Mouse (Mus musculus) CD8-positive naive resting alpha-beta T cell, adult 2 months (primary cell): Measurements from ENCODE around the gene Vmn1r129.
"Not testable (repeated sequence)": the region's sequence is repeated elsewhere in the genome, so short reads cannot be mapped to it uniquely, and the experiment has no call there.

Experiments used
- DNase-seq, 2 experiments: peaks; one replicate each; pipeline ENCODE4 v3.0.0; 2022; ENCODE audit warnings: low read depth in 2 of 2, low spot score in 2 of 2

Gene Vmn1r129

DNA sequence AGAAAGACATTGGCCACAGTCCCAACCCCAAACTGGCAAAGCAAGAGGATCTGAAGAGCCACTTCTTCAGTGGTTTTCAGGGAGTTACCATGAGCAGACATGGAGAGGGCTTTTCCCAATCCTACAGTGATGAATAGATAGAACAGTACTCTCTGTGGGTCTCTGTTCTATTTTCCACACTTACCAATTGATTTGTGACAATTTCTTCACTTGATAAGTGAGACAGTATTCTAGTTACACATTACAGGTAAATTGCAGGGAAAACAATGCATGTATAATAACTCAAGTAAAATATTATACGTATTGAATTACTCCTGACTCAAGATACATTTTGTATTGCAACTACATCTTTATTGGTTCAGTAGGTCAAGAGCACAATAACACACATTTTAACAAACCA lies at the start of gene Vmn1r129:
TSS of gene Vmn1r129 (minus strand) at position 101 of the 400 bp plus-strand sequence.
- DNase-seq = not testable (repeated sequence)

DNA sequence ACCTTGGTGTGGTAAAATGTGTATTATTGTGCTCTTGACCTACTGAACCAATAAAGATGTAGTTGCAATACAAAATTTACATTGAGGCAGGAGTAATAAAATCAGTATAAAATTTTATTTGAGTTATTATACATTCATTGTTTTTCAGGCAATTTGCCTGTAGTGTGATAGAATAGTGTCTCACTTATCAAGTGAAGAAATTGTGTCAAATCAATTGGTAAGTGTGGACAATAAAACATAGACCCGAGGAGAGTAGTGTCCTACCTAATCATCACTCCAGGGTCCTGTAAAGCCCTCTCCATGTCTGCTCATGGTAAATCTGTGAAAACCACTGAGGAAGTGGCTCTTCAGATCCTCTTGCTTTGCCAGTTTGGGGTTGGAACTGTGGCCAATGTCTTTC lies 12.0 kb downstream of the Vmn1r129 start, which contains the start of gene Vmn1r128:
TSS of gene Vmn1r128 (plus strand) at position 301 of the 400 bp plus-strand sequence.
- DNase-seq = not testable (repeated sequence)

DNA sequence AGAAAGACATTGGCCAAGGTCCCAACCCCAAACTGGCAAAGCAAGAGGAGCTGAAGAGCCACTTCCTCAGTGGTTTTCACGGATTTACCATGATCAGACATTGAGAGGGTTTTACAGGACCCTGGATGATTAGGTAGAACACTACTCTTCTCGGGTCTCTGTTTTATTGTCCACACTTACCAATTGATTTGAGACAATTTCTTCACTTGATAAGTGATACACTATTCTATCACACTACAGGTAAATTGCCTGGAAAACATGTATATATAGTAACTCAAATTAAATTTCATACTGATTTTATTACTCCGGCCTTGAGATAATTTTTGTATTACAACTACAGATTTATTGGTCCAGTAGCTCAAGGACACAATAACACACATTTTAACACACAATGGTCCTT lies 41.3 kb downstream of the Vmn1r129 start, which contains the start of gene Vmn1r127:
TSS of gene Vmn1r127 (minus strand) at position 101 of the 400 bp plus-strand sequence.
- not testable (repeated sequence) for DNase-seq
